Mouse (Mus musculus): ENCODE measurements around the gene Srxn1. TPM values are rescaled to one million over a fixed set of nuclear protein-coding genes. Genes with fewer than 3 reads are reported as not detected.

The Srxn1 gene
- polyA plus RNA-seq, 1 experiment, result 342 TPM

GRCm38 (mm10) chr2:152112970-152113369, 7.7 kb downstream of the Srxn1 start:
- WGBS, result 67% methylated on average over 10 of the region's 10 CpGs
- no peak for DNase-seq (ENCODE audit: low read depth, low spot score)

- WGBS, result 19% methylated on average over 36 of the region's 36 CpGs
- no peak for DNase-seq (ENCODE audit: low read depth, low spot score)
Measured at GRCm38 (mm10) chr2:152114057-152114975, 9.0 kb downstream of the Srxn1 start.

GRCm38 (mm10) chr2:152117694-152118093, 12.4 kb downstream of the Srxn1 start:
- 81% methylated on average over 7 of the region's 7 CpGs for WGBS

GRCm38 (mm10) chr2:152119228-152119865, 14.0 kb downstream of the Srxn1 start:
- WGBS, result 61% methylated on average over 6 of the region's 6 CpGs
- no peak for DNase-seq (ENCODE audit: low read depth, low spot score)

More at GRCm38 (mm10) chr2:152117694-152118093, 12.4 kb downstream of the Srxn1 start:
- DNase-seq (ENCODE audit: low read depth, low spot score), result no peak

GRCm38 (mm10) chr2:152122896-152123295, 17.6 kb downstream of the Srxn1 start:
- WGBS, result 54% methylated on average over 9 of the region's 9 CpGs
- DNase-seq (ENCODE audit: low read depth, low spot score), result no peak

- DNase-seq (ENCODE audit: low read depth, low spot score), result no peak
- WGBS, result 55% methylated on average over 2 of the region's 2 CpGs
Measured at GRCm38 (mm10) chr2:152128597-152128996, 23.3 kb downstream of the Srxn1 start.

GRCm38 (mm10) chr2:152129778-152130177, 24.5 kb downstream of the Srxn1 start:
- DNase-seq (ENCODE audit: low read depth, low spot score), result no peak
- WGBS, result 67% methylated on average over 3 of the region's 3 CpGs

- 46% methylated on average over 9 of the region's 9 CpGs for WGBS
- no peak for DNase-seq (ENCODE audit: low read depth, low spot score)
Measured at GRCm38 (mm10) chr2:152132016-152132415, 26.7 kb downstream of the Srxn1 start.

- 30% methylated on average over 8 of the region's 8 CpGs for WGBS
- no peak for DNase-seq (ENCODE audit: low read depth, low spot score)
Measured at GRCm38 (mm10) chr2:152132691-152133090, 27.4 kb downstream of the Srxn1 start.

GRCm38 (mm10) chr2:152139191-152139987, 34.1 kb downstream of the Srxn1 start:
- 68% methylated on average over 10 of the region's 10 CpGs for WGBS
- DNase-seq (ENCODE audit: low read depth, low spot score), result no peak

- WGBS, result 61% methylated on average over 11 of the region's 11 CpGs
- DNase-seq (ENCODE audit: low read depth, low spot score), result no peak
Measured at GRCm38 (mm10) chr2:152140941-152141340, 35.6 kb downstream of the Srxn1 start.

GRCm38 (mm10) chr2:152141491-152141890, 36.2 kb downstream of the Srxn1 start:
- 52% methylated on average over 1 of the region's 1 CpGs for WGBS
- DNase-seq (ENCODE audit: low read depth, low spot score), result no peak

- DNase-seq (ENCODE audit: low read depth, low spot score), result no peak
Measured at GRCm38 (mm10) chr2:152142046-152142445, 36.7 kb downstream of the Srxn1 start.

GRCm38 (mm10) chr2:152142571-152142970, 37.3 kb downstream of the Srxn1 start:
- 10% methylated on average over 11 of the region's 11 CpGs for WGBS
- no peak for DNase-seq (ENCODE audit: low read depth, low spot score)

More at GRCm38 (mm10) chr2:152142046-152142445, 36.7 kb downstream of the Srxn1 start:
- 6% methylated on average over 13 of the region's 13 CpGs for WGBS

GRCm38 (mm10) chr2:152143279-152144157, 38.2 kb downstream of the Srxn1 start, which contains the start of gene Tcf15:
TSS of gene Tcf15 (plus strand) at chr2:152143561.
- DNase-seq (ENCODE audit: low read depth, low spot score), result no peak
- WGBS, result 2% methylated on average over 118 of the region's 118 CpGs

GRCm38 (mm10) chr2:152144158-152144450, 38.8 kb downstream of the Srxn1 start:
- 29% methylated on average over 9 of the region's 9 CpGs for WGBS

GRCm38 (mm10) chr2:152144501-152144900, 39.2 kb downstream of the Srxn1 start:
- no peak for DNase-seq (ENCODE audit: low read depth, low spot score)
- WGBS, result 82% methylated on average over 5 of the region's 5 CpGs

More at GRCm38 (mm10) chr2:152144158-152144450, 38.8 kb downstream of the Srxn1 start:
- no peak for DNase-seq (ENCODE audit: low read depth, low spot score)

GRCm38 (mm10) chr2:152145711-152146110, 40.4 kb downstream of the Srxn1 start:
- 82% methylated on average over 2 of the region's 2 CpGs for WGBS
- no peak for DNase-seq (ENCODE audit: low read depth, low spot score)

- WGBS, result 56% methylated on average over 3 of the region's 3 CpGs
- no peak for DNase-seq (ENCODE audit: low read depth, low spot score)
Measured at GRCm38 (mm10) chr2:152147079-152147478, 41.8 kb downstream of the Srxn1 start.
